Mouse (Mus musculus) urinary bladder, postnatal 25 days (tissue): Measurements from ENCODE around the gene Dynlt1c.
"Not testable (repeated sequence)": the region's sequence is repeated elsewhere in the genome, so short reads cannot be mapped to it uniquely, and the experiment has no call there.

ENCODE experiments used
- DNase-seq: peaks from one replicate; pipeline ENCODE4 v3.0.0; 2022; ENCODE audit warnings: low spot score

Dynlt1c gene

DNA sequence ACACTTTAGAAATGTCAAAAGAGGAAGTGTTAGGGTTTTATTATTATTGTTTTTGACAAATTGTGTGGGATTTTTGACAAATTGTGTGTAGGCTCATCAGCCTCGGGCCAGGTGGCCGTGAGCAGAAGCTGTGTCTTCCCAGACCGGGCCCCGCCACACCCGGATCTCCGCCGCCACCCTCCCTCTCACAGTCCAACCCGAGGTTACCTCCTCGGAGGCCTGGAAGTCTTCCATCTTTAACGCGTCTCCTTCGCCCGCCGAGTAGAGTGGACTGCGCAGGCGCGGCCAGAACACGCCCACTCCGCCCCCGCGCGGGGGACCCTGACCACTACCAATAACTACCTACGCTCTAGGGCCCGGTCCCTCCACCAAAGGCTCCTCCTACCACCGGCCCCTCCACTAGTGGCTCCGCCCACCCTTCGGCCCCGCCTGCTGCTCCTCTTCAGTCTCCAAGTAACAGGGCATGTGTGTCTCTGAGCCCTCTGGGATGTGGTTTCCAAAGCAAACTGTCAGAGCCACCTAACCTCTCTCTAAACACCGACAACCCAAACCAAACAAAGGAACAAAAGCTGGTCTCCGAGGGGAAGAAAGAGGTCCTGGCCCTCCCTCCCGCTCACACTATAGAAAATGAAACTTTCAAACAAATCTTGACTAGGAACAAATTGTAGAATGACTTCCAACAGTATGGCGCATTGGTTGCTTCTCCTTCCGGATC is 54.3 kb downstream of the Dynlt1c start, which contains the start of gene Dynlt1f:
Gene Dynlt1f, minus strand, starts transcription at position 334 of the 715 bp plus-strand sequence.
- peak; percentile 55 for DNase-seq

DNA sequence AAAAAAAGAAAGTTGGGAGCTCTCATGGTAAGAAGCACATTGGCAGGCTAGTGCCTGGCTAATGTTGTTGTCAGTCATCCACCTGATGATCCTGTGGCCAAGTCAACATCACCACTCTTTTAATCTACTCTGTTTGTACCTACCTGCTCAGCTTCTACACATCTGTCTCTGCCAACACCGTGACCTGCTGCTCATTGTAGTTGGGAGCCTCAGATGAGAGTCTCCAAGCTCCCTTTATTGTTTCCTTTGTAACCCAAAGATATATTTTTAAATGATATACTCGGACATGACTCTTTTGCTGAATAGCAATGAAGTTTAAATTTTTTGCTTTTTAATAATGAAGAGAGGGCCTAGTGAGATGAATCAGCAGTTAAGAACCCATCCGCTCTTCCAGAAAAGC is 55.0 kb downstream of the Dynlt1c start:
- not testable (repeated sequence) for DNase-seq

DNA sequence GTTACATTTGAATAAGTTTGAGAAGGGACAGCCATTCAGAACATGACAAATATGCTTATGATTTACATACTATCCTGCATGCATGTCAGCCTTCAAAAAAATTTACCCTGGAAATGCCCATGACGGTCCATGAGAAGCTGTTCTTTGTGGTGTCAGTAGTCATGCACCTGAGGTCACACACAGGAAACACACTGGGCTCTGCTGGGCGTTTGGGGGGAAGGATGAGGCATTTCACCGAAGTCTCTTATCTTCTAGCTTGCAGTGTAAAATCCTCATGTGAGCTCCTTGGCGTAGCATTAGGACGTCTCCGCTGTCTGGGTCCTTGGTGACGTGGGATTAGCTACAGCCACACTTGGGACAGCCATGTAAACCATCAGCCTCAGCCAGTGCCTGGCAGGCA is 57.3 kb downstream of the Dynlt1c start, which contains the start of gene Sytl3:
Gene Sytl3, plus strand, starts transcription at position 293 of the 400 bp plus-strand sequence.
- not testable (repeated sequence) for DNase-seq
